Mouse (Mus musculus) neural tube, embryonic 12.5 days (tissue): ENCODE results near the gene Folr2. TPM values are rescaled to one million over a fixed set of nuclear protein-coding genes. Genes with fewer than 3 reads are reported as not detected.

ENCODE experiments used
- ATAC-seq: fragments of 200-750 bp; cut with Nextera tagmentation; 2 replicates; pipeline ENCODE4 v1.8.0; 2017; ENCODE audit warnings: low read depth, mild to moderate bottlenecking, moderate TSS enrichment, moderate library complexity; ENCODE audit not compliant: low FRiP score
- H3K27ac ChIP-seq: fragments of 300-500 bp; sonication (generic); 2 replicates; pipeline ENCODE4 v1.5.1; 2016
- H3K27me3 ChIP-seq: fragments of 300-500 bp; sonication (generic); replicated peaks from 2 replicates; pipeline ENCODE4 v1.6.1; 2016; ENCODE audit warnings: mild to moderate bottlenecking
- H3K36me3 ChIP-seq: fragments of 300-500 bp; sonication (generic); 2 replicates; pipeline ENCODE4 v1.6.1; 2016; ENCODE audit warnings: mild to moderate bottlenecking
- H3K4me1 ChIP-seq: fragments of 300-500 bp; sonication (generic); 2 replicates; pipeline ENCODE4 v1.6.1; 2016
- H3K4me2 ChIP-seq: fragments of 300-500 bp; sonication (generic); replicated peaks from 2 replicates; pipeline ENCODE4 v1.6.1; 2016; ENCODE audit warnings: mild to moderate bottlenecking
- H3K4me3 ChIP-seq: fragments of 300-500 bp; sonication (generic); 2 replicates; pipeline ENCODE4 v1.5.1; 2016
- H3K9ac ChIP-seq: fragments of 300-500 bp; sonication (generic); 2 replicates; pipeline ENCODE4 v1.6.1; 2016; ENCODE audit warnings: mild to moderate bottlenecking
- H3K9me3 ChIP-seq: fragments of 300-500 bp; sonication (generic); 2 replicates; pipeline ENCODE4 v1.6.1; 2016; ENCODE audit warnings: mild to moderate bottlenecking
- WGBS: fragments of 180-500 bp; shearing (Covaris S2); methylation state at CpG from one replicate; pipeline ENCODE4 v1.1.7; 2016; 5-methylcytosine and 5-hydroxymethylcytosine counted together
- polyA plus RNA-seq: library from polyadenylated mRNA; unstranded; fragments of >200 nt; fragmentation: Nextera tagmentation; extraction: Ambion mirVana; gene quantifications from 2 replicates; pipeline ENCODE4 v1.2.1, GENCODE M21; 2016

Gene Folr2
- polyA plus RNA-seq, 1 experiment from 2014 or later: 1.3 TPM

DNA sequence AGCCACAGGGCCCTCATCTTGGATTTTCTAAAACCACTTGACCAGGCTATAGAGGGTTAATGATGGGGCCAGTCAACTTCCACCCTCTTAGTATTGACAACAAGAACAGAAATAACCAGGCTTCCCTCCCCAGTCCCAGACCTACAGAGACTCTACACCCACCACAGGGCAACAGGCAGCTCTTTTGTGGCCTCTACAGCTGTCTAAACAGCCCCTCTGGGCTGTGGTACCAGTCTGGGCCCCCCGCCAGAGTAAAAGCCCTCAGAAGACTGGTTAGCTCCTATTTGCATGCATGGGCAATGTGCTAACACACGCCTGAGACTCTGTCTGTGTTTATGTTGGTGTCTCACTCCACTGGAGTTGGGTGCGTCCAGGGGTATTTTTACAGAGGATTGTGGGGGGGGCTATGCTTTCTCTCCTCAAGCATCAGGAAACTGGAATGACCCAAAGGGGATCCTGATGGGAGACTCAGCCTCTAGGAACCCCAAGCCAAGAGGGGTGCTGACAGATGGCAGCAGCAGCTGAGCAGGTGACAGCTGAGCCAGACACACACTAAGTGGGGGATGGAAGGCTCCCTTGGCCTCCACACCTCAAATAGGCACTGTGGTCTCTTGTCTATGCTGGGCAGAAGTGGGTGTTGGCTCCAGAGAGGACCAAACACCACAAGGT is 22.9 kb downstream of the Folr2 start:
- Histone ChIP-seq H3K36me3 (peaks cover 37% of the 10 kb centered on the region), H3K4me3 (no peak overlapping the region), H3K9me3 (no peaks in the 10 kb centered on the region), H3K9ac (no peak overlapping the region), H3K27ac (no peak overlapping the region), H3K4me2 (peak overlapping the region; percentile 93), H3K27me3 (no peaks in the 10 kb centered on the region), H3K4me1 (peaks cover 40% of the 10 kb centered on the region)
- no peak for ATAC-seq
- 63% methylated on average over 3 of the region's 3 CpGs for WGBS

DNA sequence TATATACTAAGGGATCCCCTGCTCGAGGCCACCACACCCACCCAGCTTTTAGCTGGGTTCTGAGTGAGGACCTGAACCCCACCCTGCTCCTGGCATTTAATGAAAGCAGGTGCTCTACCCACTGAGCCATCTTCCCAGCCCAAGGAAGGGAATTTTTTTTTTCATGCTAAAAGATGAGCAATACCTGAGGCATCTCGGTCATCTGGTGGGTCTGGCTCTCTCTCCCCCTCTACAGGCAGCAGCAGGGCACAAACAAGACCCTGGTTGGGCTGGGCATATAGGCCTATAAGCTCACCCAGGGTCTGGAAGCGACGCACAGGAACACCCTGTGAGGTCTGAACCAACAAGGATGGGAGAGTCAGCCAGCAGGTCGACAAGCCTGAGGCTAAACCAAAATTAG is 23.6 kb downstream of the Folr2 start:
- peaks cover 36% of the 10 kb centered on the region for H3K4me1 ChIP-seq
- no peaks in the 10 kb centered on the region for H3K27me3 ChIP-seq
- no peak for ATAC-seq
- H3K9ac ChIP-seq: no peak overlapping the region
- H3K27ac ChIP-seq: no peak overlapping the region
- 70% methylated on average over 5 of the region's 5 CpGs for WGBS
- H3K36me3 ChIP-seq: peaks cover 44% of the 10 kb centered on the region
- H3K9me3 ChIP-seq: no peaks in the 10 kb centered on the region
- no peak overlapping the region for H3K4me3 ChIP-seq
- H3K4me2 ChIP-seq: no peak overlapping the region

DNA sequence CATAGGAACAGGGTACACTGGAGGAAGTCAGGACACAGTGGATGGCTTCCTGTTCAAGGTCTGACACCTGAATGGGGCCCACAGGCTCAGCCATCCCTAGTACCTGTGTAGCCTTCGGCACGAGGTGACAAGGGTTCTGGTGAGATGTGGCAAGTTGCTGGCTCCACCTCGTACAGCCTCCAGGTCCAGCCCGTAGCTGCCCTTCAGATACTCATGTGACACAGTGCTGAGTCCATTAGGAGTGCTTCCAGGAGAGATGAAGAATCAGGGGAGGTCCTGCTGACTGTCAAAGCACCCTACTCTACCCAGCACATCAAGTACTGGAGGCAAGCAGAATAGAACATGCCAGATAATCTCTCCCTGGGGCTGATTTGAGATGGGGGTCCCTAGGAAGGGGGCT is 24.6 kb downstream of the Folr2 start:
- Histone ChIP-seq H3K9me3 (no peaks in the 10 kb centered on the region), H3K27me3 (no peaks in the 10 kb centered on the region), H3K27ac (no peak overlapping the region), H3K9ac (no peak overlapping the region), H3K36me3 (peaks cover 54% of the 10 kb centered on the region), H3K4me3 (no peak overlapping the region), H3K4me2 (no peak overlapping the region), H3K4me1 (peaks cover 30% of the 10 kb centered on the region)
- no peak for ATAC-seq
- 92% methylated on average over 4 of the region's 4 CpGs for whole genome bisulfite sequencing

DNA sequence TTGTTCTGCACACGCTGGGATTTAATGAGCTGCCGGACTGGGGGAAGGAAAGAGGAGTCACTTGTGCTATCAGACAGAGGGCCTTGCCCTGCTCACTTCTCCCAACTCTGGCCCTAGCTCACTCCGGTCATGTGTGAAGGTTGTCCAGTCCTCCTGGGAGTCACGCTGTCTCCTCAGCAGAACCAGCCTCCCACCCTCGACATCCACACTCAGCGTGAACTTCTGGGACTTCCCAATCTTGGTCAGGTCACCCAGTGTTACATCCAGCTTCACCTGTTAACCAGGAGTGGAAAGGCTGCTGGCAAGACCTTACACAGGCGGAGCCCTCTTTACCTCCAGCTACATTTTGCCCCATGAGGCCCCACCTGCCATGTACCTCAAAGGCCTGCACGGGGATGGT is 25.6 kb downstream of the Folr2 start:
- Histone ChIP-seq H3K4me3 (no peak overlapping the region), H3K9ac (no peak overlapping the region), H3K36me3 (peaks cover 63% of the 10 kb centered on the region), H3K9me3 (no peaks in the 10 kb centered on the region), H3K27ac (no peak overlapping the region), H3K4me2 (no peak overlapping the region), H3K4me1 (peaks cover 23% of the 10 kb centered on the region), H3K27me3 (no peaks in the 10 kb centered on the region)
- ATAC-seq: no peak
- WGBS: 94% methylated on average over 8 of the region's 8 CpGs

GRCm38 (mm10) chr7:101830373-101830772 is 26.6 kb downstream of the Folr2 start:
- no peak overlapping the region for H3K4me2 ChIP-seq
- H3K27me3 ChIP-seq: no peaks in the 10 kb centered on the region
- H3K4me1 ChIP-seq: peaks cover 15% of the 10 kb centered on the region
- H3K9me3 ChIP-seq: no peaks in the 10 kb centered on the region
- H3K27ac ChIP-seq: no peak overlapping the region
- ATAC-seq: no peak
- H3K4me3 ChIP-seq: no peak overlapping the region
- H3K9ac ChIP-seq: no peak overlapping the region
- WGBS: 96% methylated on average over 3 of the region's 3 CpGs
- peaks cover 74% of the 10 kb centered on the region for H3K36me3 ChIP-seq

- 85% methylated on average over 18 of the region's 18 CpGs for WGBS
- no peak overlapping the region for H3K4me2 ChIP-seq
- no peaks in the 10 kb centered on the region for H3K9me3 ChIP-seq
- peaks cover 48% of the 10 kb centered on the region for H3K36me3 ChIP-seq
- no peak overlapping the region for H3K9ac ChIP-seq
- ATAC-seq: no peak
- H3K27ac ChIP-seq: no peak overlapping the region
- peaks cover 50% of the 10 kb centered on the region for H3K27me3 ChIP-seq
- peaks cover 21% of the 10 kb centered on the region for H3K4me1 ChIP-seq
- no peak overlapping the region for H3K4me3 ChIP-seq
Measured at GRCm38 (mm10) chr7:101823758-101824630, 33.0 kb downstream of the Folr2 start.

GRCm38 (mm10) chr7:101822836-101823757 is 33.9 kb downstream of the Folr2 start:
- no peak overlapping the region for H3K4me3 ChIP-seq
- peaks cover 26% of the 10 kb centered on the region for H3K4me1 ChIP-seq
- WGBS: 22% methylated on average over 32 of the region's 32 CpGs
- no peaks in the 10 kb centered on the region for H3K9me3 ChIP-seq
- H3K27ac ChIP-seq: no peak overlapping the region
- H3K9ac ChIP-seq: no peak overlapping the region
- peaks cover 39% of the 10 kb centered on the region for H3K36me3 ChIP-seq
- 0 out of 2 replicates have a peak, but pooled peaks have one; percentile 14 for ATAC-seq
- H3K4me2 ChIP-seq: 0 out of 2 replicates have a peak overlapping the region, but pooled peaks have one; percentile 7
- peaks cover 59% of the 10 kb centered on the region for H3K27me3 ChIP-seq

DNA sequence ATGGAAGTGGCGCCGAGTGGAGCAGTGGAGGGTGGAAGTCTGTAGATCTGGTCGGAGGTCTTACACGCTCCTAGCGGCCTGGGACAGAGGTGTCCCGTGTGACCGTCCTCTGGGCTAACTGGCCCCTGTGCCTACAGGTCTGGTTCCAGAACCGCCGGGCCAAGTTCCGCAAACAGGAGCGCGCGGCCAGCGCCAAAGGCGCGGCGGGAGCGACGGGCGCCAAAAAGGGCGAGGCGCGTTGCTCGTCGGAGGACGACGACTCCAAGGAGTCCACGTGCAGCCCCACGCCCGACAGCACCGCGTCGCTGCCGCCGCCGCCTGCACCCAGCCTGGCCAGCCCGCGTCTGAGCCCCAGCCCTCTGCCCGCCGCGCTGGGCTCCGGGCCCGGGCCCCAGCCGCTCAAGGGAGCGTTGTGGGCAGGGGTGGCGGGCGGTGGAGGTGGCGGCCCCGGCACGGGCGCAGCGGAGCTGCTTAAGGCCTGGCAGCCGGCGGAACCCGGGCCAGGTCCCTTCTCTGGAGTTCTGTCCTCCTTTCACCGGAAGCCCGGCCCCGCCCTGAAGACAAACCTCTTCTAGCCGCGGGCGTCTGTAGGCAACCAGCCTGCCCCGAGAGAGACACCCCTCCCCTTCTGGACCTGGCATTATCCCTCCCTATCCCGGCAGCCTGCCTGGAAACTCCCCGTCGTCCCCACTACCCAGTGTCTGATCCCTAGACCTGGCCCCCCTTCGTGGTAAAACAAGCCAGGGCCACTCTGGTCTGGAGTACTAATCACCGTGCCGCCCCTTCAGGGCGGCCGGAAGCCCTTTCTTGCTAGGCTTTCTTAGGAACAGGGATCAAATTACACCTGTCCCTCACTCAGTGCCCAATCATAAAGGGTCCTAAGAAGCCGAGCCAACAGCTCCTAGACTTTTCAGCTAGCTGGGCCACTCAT is 35.2 kb downstream of the Folr2 start:
- Histone ChIP-seq H3K4me2 (peak overlapping the region; percentile 78), H3K36me3 (peaks cover 27% of the 10 kb centered on the region), H3K4me1 (peaks cover 32% of the 10 kb centered on the region), H3K9me3 (no peaks in the 10 kb centered on the region), H3K27ac (no peak overlapping the region), H3K4me3 (peak overlapping the region; percentile 39), H3K27me3 (peaks cover 72% of the 10 kb centered on the region), H3K9ac (peak overlapping the region; percentile 61)
- ATAC-seq: peak; percentile 22
- whole genome bisulfite sequencing: under 1% methylated on average over 71 of the region's 71 CpGs

DNA sequence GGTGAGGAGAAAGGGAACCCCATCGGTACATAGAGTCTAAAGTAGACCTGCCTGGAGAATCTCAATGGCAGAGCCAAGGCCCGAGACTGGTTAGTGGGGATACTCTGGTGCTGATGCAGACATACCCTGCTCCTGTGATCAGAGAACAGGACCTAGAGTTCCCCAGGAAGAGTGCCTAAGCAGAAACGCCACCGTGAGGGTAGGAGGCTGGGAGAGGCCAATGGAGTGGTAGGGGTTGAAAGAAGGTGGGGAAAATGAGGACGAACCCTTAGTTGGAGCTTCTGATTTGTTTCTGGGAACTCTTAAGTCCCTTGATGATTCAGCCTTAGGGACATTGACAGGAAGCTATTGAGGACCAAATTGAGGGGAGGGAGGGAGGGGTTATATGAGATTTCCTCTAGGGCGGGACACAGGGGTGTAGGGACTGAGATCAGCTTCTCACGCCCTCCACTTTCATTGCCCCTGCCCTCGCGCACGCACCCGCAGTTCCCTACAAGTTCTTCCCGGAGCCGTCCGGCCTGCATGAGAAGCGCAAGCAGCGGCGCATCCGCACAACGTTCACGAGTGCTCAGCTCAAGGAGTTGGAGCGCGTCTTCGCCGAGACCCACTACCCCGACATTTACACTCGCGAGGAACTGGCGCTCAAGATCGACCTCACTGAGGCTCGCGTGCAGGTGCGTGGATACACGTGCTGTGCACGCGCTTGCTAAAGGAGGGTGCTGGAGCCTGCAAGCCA is 36.5 kb downstream of the Folr2 start:
- Histone ChIP-seq H3K4me2 (peak overlapping the region; percentile 78), H3K27me3 (peaks cover 78% of the 10 kb centered on the region), H3K36me3 (peaks cover 13% of the 10 kb centered on the region), H3K27ac (no peak overlapping the region), H3K4me1 (peaks cover 32% of the 10 kb centered on the region), H3K4me3 (peak overlapping the region; percentile 9), H3K9ac (no peak overlapping the region), H3K9me3 (no peaks in the 10 kb centered on the region)
- ATAC-seq: no peak
- 2% methylated on average over 35 of the region's 35 CpGs for WGBS

GRCm38 (mm10) chr7:101817861-101818401 is 39.1 kb downstream of the Folr2 start, which contains the start of gene Phox2a:
Gene Phox2a (plus strand): TSS chr7:101818313.
- Histone ChIP-seq H3K9me3 (no peaks in the 10 kb centered on the region), H3K4me2 (peak within 1 kb of the TSS; percentile 56), H3K9ac (peak within 1 kb of the TSS; percentile 40; the same call in 1 of the 2 replicates), H3K27ac (no peak within 1 kb of the TSS), H3K27me3 (peaks cover 67% of the 10 kb centered on the region), H3K36me3 (no peaks in the 10 kb centered on the region), H3K4me3 (peak within 1 kb of the TSS; percentile 25), H3K4me1 (peaks cover 32% of the 10 kb centered on the region)
- peak; percentile 39 for ATAC-seq
- WGBS: 1% methylated on average over 45 of the region's 45 CpGs
